Mouse (Mus musculus) thymus, postnatal 4 days (tissue): ENCODE data around the gene T.

Experiments
- DNase-seq: peaks from one replicate; pipeline ENCODE4 v3.0.0; 2021

Gene T

GRCm38 (mm10) chr17:8433121-8433977 is 874 bp upstream of the T start:
- no peak for DNase-seq

- DNase-seq: no peak
Observed at GRCm38 (mm10) chr17:8436184-8436583, 2.0 kb downstream of the T start.

- DNase-seq: no peak
Observed at GRCm38 (mm10) chr17:8444062-8444461, 9.8 kb downstream of the T start.

GRCm38 (mm10) chr17:8447676-8448192 is 13.5 kb downstream of the T start:
- DNase-seq: no peak

GRCm38 (mm10) chr17:8448324-8448723 is 14.1 kb downstream of the T start:
- no peak for DNase-seq

GRCm38 (mm10) chr17:8455196-8455595 is 21.0 kb downstream of the T start:
- peak; percentile 36 for DNase-seq

- no peak for DNase-seq
Observed at GRCm38 (mm10) chr17:8455601-8456000, 21.4 kb downstream of the T start.

- no peak for DNase-seq
Observed at GRCm38 (mm10) chr17:8456856-8457460, 22.7 kb downstream of the T start.

GRCm38 (mm10) chr17:8461568-8461967 is 27.3 kb downstream of the T start:
- peak; percentile 83 for DNase-seq

GRCm38 (mm10) chr17:8463482-8464128 is 29.4 kb downstream of the T start:
- DNase-seq: peak; percentile 68

GRCm38 (mm10) chr17:8467771-8468170 is 33.5 kb downstream of the T start:
- no peak for DNase-seq

- peak; percentile 89 for DNase-seq
Observed at GRCm38 (mm10) chr17:8468716-8469344, 34.6 kb downstream of the T start.

GRCm38 (mm10) chr17:8478554-8478953 is 44.3 kb downstream of the T start:
- DNase-seq: no peak

- DNase-seq: no peak
Observed at GRCm38 (mm10) chr17:8479493-8480128, 45.4 kb downstream of the T start.

GRCm38 (mm10) chr17:8481797-8482196 is 47.6 kb downstream of the T start:
- DNase-seq: no peak

GRCm38 (mm10) chr17:8482876-8483275 is 48.7 kb downstream of the T start:
- DNase-seq: no peak

- no peak for DNase-seq
Observed at GRCm38 (mm10) chr17:8484246-8484645, 50.0 kb downstream of the T start.

- DNase-seq: no peak
Observed at GRCm38 (mm10) chr17:8485146-8485545, 50.9 kb downstream of the T start.

GRCm38 (mm10) chr17:8487824-8488223 is 53.6 kb downstream of the T start:
- no peak for DNase-seq

GRCm38 (mm10) chr17:8490971-8491370 is 56.7 kb downstream of the T start:
- DNase-seq: no peak
